Mouse (Mus musculus) hindbrain, embryonic 16.5 days (tissue): ENCODE data around the gene Ferd3l. TPM values are rescaled to one million over a fixed set of nuclear protein-coding genes. Genes with fewer than 3 reads are reported as not detected.

Experiments
- ATAC-seq: fragments of 200-750 bp; cut with Nextera tagmentation; 2 replicates; pipeline ENCODE4 v1.8.0; 2017; ENCODE audit warnings: moderate TSS enrichment, moderate library complexity
- H3K27ac ChIP-seq: fragments of 300-500 bp; sonication (generic); 2 replicates; pipeline ENCODE4 v1.5.1; 2014; ENCODE audit warnings: low read depth, mild to moderate bottlenecking, control low read depth, low read length, moderate library complexity
- H3K27me3 ChIP-seq: fragments of 300-500 bp; sonication (generic); replicated peaks from 2 replicates; pipeline ENCODE4 v1.6.1; 2014; ENCODE audit warnings: low read length; ENCODE audit not compliant: control insufficient read depth, insufficient read depth
- H3K36me3 ChIP-seq: fragments of 300-500 bp; sonication (generic); 2 replicates; pipeline ENCODE4 v1.6.1; 2014; ENCODE audit warnings: mild to moderate bottlenecking, low read length, moderate library complexity, mixed read lengths; ENCODE audit not compliant: control insufficient read depth, insufficient read depth
- H3K4me1 ChIP-seq: fragments of 300-500 bp; sonication (generic); 2 replicates; pipeline ENCODE4 v1.6.1; 2014; ENCODE audit warnings: low read depth, low read length; ENCODE audit not compliant: control insufficient read depth, insufficient read depth
- H3K4me2 ChIP-seq: fragments of 300-500 bp; sonication (generic); 2 replicates; pipeline ENCODE4 v1.6.1; 2014; ENCODE audit warnings: mild to moderate bottlenecking, low read length, control low read depth, moderate library complexity
- H3K4me3 ChIP-seq: fragments of 300-500 bp; sonication (generic); 2 replicates; pipeline ENCODE4 v1.5.1; 2014; ENCODE audit warnings: mild to moderate bottlenecking, low read length, control low read depth, moderate library complexity
- H3K9ac ChIP-seq: fragments of 300-500 bp; sonication (generic); 2 replicates; pipeline ENCODE4 v1.6.1; 2014; ENCODE audit warnings: low read depth, mild to moderate bottlenecking, control low read depth, low read length, moderate library complexity
- H3K9me3 ChIP-seq: fragments of 300-500 bp; sonication (generic); 2 replicates; pipeline ENCODE4 v1.6.1; 2014; ENCODE audit warnings: mild to moderate bottlenecking, low read length, moderate library complexity; ENCODE audit not compliant: control insufficient read depth
- WGBS: fragments of 180-500 bp; shearing (Covaris S2); extraction: QIAGEN DNeasy Blood & Tissue Kit; methylation state at CpG from one replicate; pipeline ENCODE4 v1.1.7; 2014; 5-methylcytosine and 5-hydroxymethylcytosine counted together
- polyA plus RNA-seq: library from polyadenylated mRNA; unstranded; fragments of >200 nt; fragmentation: Nextera tagmentation; extraction: Ambion mirVana; gene quantifications from 2 replicates; pipeline ENCODE4 v1.2.1, GENCODE M21; 2015

Ferd3l gene
- polyA plus RNA-seq: 0.24 and 0.42 TPM in 2 replicates

- Histone ChIP-seq H3K27me3 (peaks cover 20% of the 10 kb centered on the region), H3K4me2 (peak within 1 kb of the TSS; percentile 70), H3K4me3 (peak within 1 kb of the TSS; percentile 38), H3K9ac (no peak within 1 kb of the TSS; the same call in 1 of the 2 replicates), H3K36me3 (no peaks in the 10 kb centered on the region), H3K4me1 (peaks cover 14% of the 10 kb centered on the region), H3K27ac (no peak within 1 kb of the TSS), H3K9me3 (no peaks in the 10 kb centered on the region)
- no peak for ATAC-seq
- 1% methylated on average over 39 of the region's 39 CpGs for WGBS
Measured at GRCm38 (mm10) chr12:33928331-33929192, at the start of gene Ferd3l. TSS of gene Ferd3l (plus strand) at chr12:33928425.

- Histone ChIP-seq H3K9ac (no peak overlapping the region), H3K36me3 (no peaks in the 10 kb centered on the region), H3K27me3 (no peaks in the 10 kb centered on the region), H3K4me1 (no peaks in the 10 kb centered on the region), H3K4me2 (no peak overlapping the region), H3K27ac (no peak overlapping the region), H3K4me3 (no peak overlapping the region), H3K9me3 (no peaks in the 10 kb centered on the region)
- no peak for ATAC-seq
- 81% methylated on average over 2 of the region's 2 CpGs for WGBS
Measured at GRCm38 (mm10) chr12:33893956-33894355, 34.3 kb upstream of the Ferd3l start.

- ATAC-seq: no peak
- H3K4me3 ChIP-seq: no peak overlapping the region
- H3K27me3 ChIP-seq: no peaks in the 10 kb centered on the region
- H3K9ac ChIP-seq: no peak overlapping the region
- no peaks in the 10 kb centered on the region for H3K4me1 ChIP-seq
- H3K9me3 ChIP-seq: no peaks in the 10 kb centered on the region
- H3K36me3 ChIP-seq: no peaks in the 10 kb centered on the region
- no peak overlapping the region for H3K27ac ChIP-seq
- H3K4me2 ChIP-seq: no peak overlapping the region
- 78% methylated on average over 1 of the region's 1 CpGs for WGBS
Measured at GRCm38 (mm10) chr12:33894621-33895020, 33.6 kb upstream of the Ferd3l start.

- Histone ChIP-seq H3K27me3 (peaks cover 20% of the 10 kb centered on the region), H3K36me3 (no peaks in the 10 kb centered on the region), H3K4me1 (peaks cover 14% of the 10 kb centered on the region), H3K9me3 (no peaks in the 10 kb centered on the region), H3K27ac (no peak overlapping the region), H3K9ac (no peak overlapping the region), H3K4me3 (no peak overlapping the region), H3K4me2 (no peak overlapping the region)
- no peak for ATAC-seq
- 16% methylated on average over 3 of the region's 3 CpGs for WGBS
Measured at GRCm38 (mm10) chr12:33926751-33927150, 1.5 kb upstream of the Ferd3l start.

DNA sequence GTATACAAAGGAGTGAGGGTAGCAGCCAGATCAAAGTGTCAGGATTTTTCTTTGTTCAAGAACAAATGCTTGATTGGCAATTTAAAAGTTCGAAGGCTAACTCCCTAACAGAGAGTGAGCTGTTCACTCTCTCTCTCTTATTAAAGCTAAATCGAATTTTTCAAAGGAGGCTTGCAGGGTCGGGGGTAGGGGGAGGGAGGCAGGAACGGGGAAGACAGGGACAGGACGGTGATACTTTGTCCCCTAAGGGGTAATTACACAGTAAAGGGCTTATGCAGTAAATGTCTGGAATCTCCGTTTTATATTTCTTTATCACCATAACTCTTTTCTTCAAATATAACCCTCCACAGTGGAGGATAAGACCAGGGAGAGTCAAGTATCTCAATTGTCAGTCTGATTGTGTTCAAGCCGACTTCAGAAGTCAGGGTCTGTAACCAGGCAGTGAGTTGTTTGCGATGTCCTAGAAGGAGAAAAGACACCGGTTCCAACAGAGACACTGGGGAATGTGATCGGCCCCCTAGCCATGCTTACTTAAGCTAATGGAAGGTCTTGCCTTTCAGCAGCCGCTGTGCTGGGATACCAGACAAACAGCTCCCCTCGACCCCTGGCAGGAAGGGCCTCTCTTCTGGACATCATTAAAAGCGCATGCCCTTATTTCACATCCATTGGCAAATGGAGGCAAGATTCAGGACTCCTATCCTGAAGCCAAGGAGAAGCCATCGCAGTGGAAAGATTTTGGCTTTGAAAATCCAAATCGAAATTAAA lies 709 bp upstream of the Ferd3l start:
- no peaks in the 10 kb centered on the region for H3K36me3 ChIP-seq
- H3K4me3 ChIP-seq: peak overlapping the region; percentile 38; the same call in 1 of the 2 replicates
- peaks cover 14% of the 10 kb centered on the region for H3K4me1 ChIP-seq
- H3K27ac ChIP-seq: no peak overlapping the region
- peak overlapping the region; percentile 70 for H3K4me2 ChIP-seq
- H3K9ac ChIP-seq: no peak overlapping the region
- peak; percentile 76 for ATAC-seq
- H3K9me3 ChIP-seq: no peaks in the 10 kb centered on the region
- 2% methylated on average over 15 of the region's 15 CpGs for WGBS
- peaks cover 20% of the 10 kb centered on the region for H3K27me3 ChIP-seq

- no peak overlapping the region for H3K27ac ChIP-seq
- 5% methylated on average over 3 of the region's 3 CpGs for WGBS
Measured at GRCm38 (mm10) chr12:33952843-33953242, 24.6 kb downstream of the Ferd3l start.

GRCm38 (mm10) chr12:33954931-33955565 lies 26.8 kb downstream of the Ferd3l start:
- Histone ChIP-seq H3K4me1 (peaks cover 12% of the 10 kb centered on the region), H3K4me3 (no peak overlapping the region), H3K4me2 (no peak overlapping the region), H3K9me3 (no peaks in the 10 kb centered on the region), H3K9ac (no peak overlapping the region), H3K36me3 (no peaks in the 10 kb centered on the region), H3K27me3 (peaks cover 41% of the 10 kb centered on the region), H3K27ac (no peak overlapping the region)
- 15% methylated on average over 8 of the region's 8 CpGs for WGBS
- no peak for ATAC-seq

More at GRCm38 (mm10) chr12:33952843-33953242, 24.6 kb downstream of the Ferd3l start:
- peaks cover 5% of the 10 kb centered on the region; the same call in 1 of the 2 replicates for H3K4me1 ChIP-seq
- ATAC-seq: no peak
- no peak overlapping the region for H3K4me3 ChIP-seq
- no peak overlapping the region for H3K4me2 ChIP-seq
- H3K9ac ChIP-seq: no peak overlapping the region
- H3K9me3 ChIP-seq: no peaks in the 10 kb centered on the region
- no peaks in the 10 kb centered on the region for H3K36me3 ChIP-seq
- peaks cover 31% of the 10 kb centered on the region for H3K27me3 ChIP-seq

- peak overlapping the region; percentile 2; the same call in 1 of the 2 replicates for H3K4me2 ChIP-seq
- H3K9me3 ChIP-seq: no peaks in the 10 kb centered on the region
- no peak overlapping the region for H3K4me3 ChIP-seq
- peaks cover 12% of the 10 kb centered on the region for H3K4me1 ChIP-seq
- no peak overlapping the region for H3K9ac ChIP-seq
- 2% methylated on average over 28 of the region's 28 CpGs for WGBS
- H3K27ac ChIP-seq: no peak overlapping the region
- H3K27me3 ChIP-seq: peaks cover 41% of the 10 kb centered on the region
- no peaks in the 10 kb centered on the region for H3K36me3 ChIP-seq
- no peak for ATAC-seq
Measured at GRCm38 (mm10) chr12:33955606-33956295, 27.5 kb downstream of the Ferd3l start.
